Mouse (Mus musculus): Measurements from ENCODE around the gene Mtcl1.

- TF ChIP-seq CTCF (conservative IDR thresholded peaks at IDR 0.05 in 1 of 2, IDR thresholded peaks at IDR 0.05 in 1 of 2; ENCODE audit: low read depth in 2 of 2, low read length in 2 of 2): no peak
- TF ChIP-seq POLR2A (IDR thresholded peaks at IDR 0.05; ENCODE audit: low read depth, low read length): no peak
- TF ChIP-seq NELFE (IDR thresholded peaks at IDR 0.05; ENCODE audit: low read depth, low read length): no peak
- TF ChIP-seq EP300 (IDR thresholded peaks at IDR 0.05; ENCODE audit: low read length): no peak
- no peak for TF ChIP-seq MEF2A (IDR thresholded peaks at IDR 0.05; ENCODE audit: borderline replicate concordance, low read depth, low read length)
- no peak for TF ChIP-seq NRF1 (IDR thresholded peaks at IDR 0.05; ENCODE audit: low read depth, low read length)
- TF ChIP-seq CHD1 (IDR thresholded peaks at IDR 0.05; ENCODE audit: low read depth, low read length): no peak
- TF ChIP-seq CHD2 (IDR thresholded peaks at IDR 0.05; ENCODE audit: low read length): no peak
- TF ChIP-seq MAX (IDR thresholded peaks at IDR 0.05; ENCODE audit: low read length): no peak
Observed at GRCm38 (mm10) chr17:66325440-66326203, 123.9 kb downstream of the Mtcl1 start.

All from CH12.LX (cell line).